Mouse (Mus musculus) G1E (cell line): ENCODE measurements at regions not wholly inside any gene's neighbourhood (a gene's known extent, or its start where the extent isn't known, plus 50 kb on each side); places are given as distances from the start of the nearest gene placed in this dataset.

Experiments used
- CTCF ChIP-seq: IDR thresholded peaks from 2 replicates; pipeline ENCODE4 v1.5.1; 2012; ENCODE audit warnings: low read depth, low read length, inconsistent platforms, mixed read lengths
- GATA2 ChIP-seq: IDR thresholded peaks from 2 replicates; pipeline ENCODE4 v1.6.1; 2012; ENCODE audit warnings: low read depth, low read length, inconsistent platforms, borderline replicate concordance
- POLR2AphosphoS5 ChIP-seq: IDR thresholded peaks from 2 replicates; pipeline ENCODE4 v1.6.1; 2012; ENCODE audit warnings: low read depth, low read length, inconsistent platforms; ENCODE audit not compliant: insufficient replicate concordance

GRCm38 (mm10) chr14:106219293-106219797, 113.3 kb downstream of the Trim52 start:
- TF ChIP-seq CTCF (no peak), GATA2 (no peak), POLR2AphosphoS5 (no peak)
